Mouse (Mus musculus) ES-E14 (cell line): Measurements from ENCODE around the gene Ms4a1. TPM values are rescaled to one million over a fixed set of nuclear protein-coding genes. Genes with fewer than 3 reads are reported as not detected.

Source experiments
- DNase-seq: peaks from one replicate; pipeline ENCODE4 v3.0.0-alpha.2; 2013; ENCODE audit warnings: low read depth, low spot score
- H3K27ac ChIP-seq: 2 replicates; pipeline ENCODE4 v1.5.1; 2012; ENCODE audit warnings: low read depth, mild to moderate bottlenecking, low read length, moderate library complexity, mixed read lengths; ENCODE audit not compliant: poor library complexity, insufficient read depth, severe bottlenecking
- H3K36me3 ChIP-seq: 2 replicates; pipeline ENCODE4 v1.6.1; 2012; ENCODE audit warnings: mild to moderate bottlenecking, low read length, moderate library complexity, mixed read lengths; ENCODE audit not compliant: control insufficient read depth, poor library complexity, insufficient read depth, severe bottlenecking
- H3K4me1 ChIP-seq, 2 experiments: fragments of 150-350 bp in 1 of 2; sonication (generic) in 1 of 2; 2 replicates each; pipeline ENCODE4 v1.6.1; 2012; ENCODE audit warnings: low read length in 2 of 2, mild to moderate bottlenecking in 1 of 2, mixed read lengths in 1 of 2; ENCODE audit not compliant: control insufficient read depth in 2 of 2, insufficient read depth in 2 of 2, poor library complexity in 1 of 2
- H3K4me3 ChIP-seq, 2 experiments: fragments of 150-350 bp in 1 of 2; sonication (generic) in 1 of 2; 2 replicates each; pipeline ENCODE4 v1.5.1; 2012; ENCODE audit warnings: low read length in 2 of 2, low read depth in 1 of 2, mild to moderate bottlenecking in 1 of 2, mixed read lengths in 1 of 2; ENCODE audit not compliant: insufficient read depth in 1 of 2, poor library complexity in 1 of 2, severe bottlenecking in 1 of 2
- H3K9ac ChIP-seq: 2 replicates; pipeline ENCODE4 v1.6.1; 2012; ENCODE audit warnings: low read depth, mild to moderate bottlenecking, low read length, mixed read lengths; ENCODE audit not compliant: poor library complexity, insufficient read depth, severe bottlenecking
- H3K9me3 ChIP-seq: fragments of 150-350 bp; sonication (generic); 2 replicates; pipeline ENCODE4 v1.6.1; 2012; ENCODE audit warnings: low read depth, mild to moderate bottlenecking, low read length; ENCODE audit not compliant: control insufficient read depth, insufficient read depth
- CHD2 ChIP-seq: IDR thresholded peaks from 2 replicates; pipeline ENCODE4 v1.6.1; 2014; ENCODE audit warnings: mild to moderate bottlenecking, low read depth, low read length, inconsistent platforms
- HCFC1 ChIP-seq: IDR thresholded peaks from 2 replicates; pipeline ENCODE4 v1.6.1; 2012; ENCODE audit warnings: low read length, inconsistent platforms, borderline replicate concordance; ENCODE audit not compliant: insufficient read depth
- MAFK ChIP-seq: IDR thresholded peaks from 2 replicates; pipeline ENCODE4 v1.6.1; 2014; ENCODE audit warnings: mild to moderate bottlenecking, low read depth, low read length, inconsistent platforms; ENCODE audit not compliant: insufficient read depth
- ZC3H11A ChIP-seq: IDR thresholded peaks from 2 replicates; pipeline ENCODE4 v1.6.1; 2012; ENCODE audit warnings: low read depth, mild to moderate bottlenecking, inconsistent platforms, low read length, borderline replicate concordance
- ZNF384 ChIP-seq: IDR thresholded peaks from 2 replicates; pipeline ENCODE4 v1.6.1; 2012; ENCODE audit warnings: low read depth, low read length, inconsistent platforms
- in situ Hi-C, 2 experiments: fragments of 600-800 bp; cut with MboI; formaldehyde crosslinking; loops; one replicate each; pipeline ENCODE4 v1.15.1; 2025; ENCODE audit warnings: low sequenced_read_pairs in 2 of 2, inconsistent platforms in 1 of 2; ENCODE audit not compliant: unreplicated experiment in 2 of 2
- total RNA-seq: library from RNA; depleted of rRNA; stranded (reverse); fragments of 300-350 nt; gene quantifications from 2 replicates; pipeline ENCODE4 v1.2.3, GENCODE M21; 2012

The Ms4a1 gene
- total RNA-seq, 1 experiment: 0.62 TPM

DNA sequence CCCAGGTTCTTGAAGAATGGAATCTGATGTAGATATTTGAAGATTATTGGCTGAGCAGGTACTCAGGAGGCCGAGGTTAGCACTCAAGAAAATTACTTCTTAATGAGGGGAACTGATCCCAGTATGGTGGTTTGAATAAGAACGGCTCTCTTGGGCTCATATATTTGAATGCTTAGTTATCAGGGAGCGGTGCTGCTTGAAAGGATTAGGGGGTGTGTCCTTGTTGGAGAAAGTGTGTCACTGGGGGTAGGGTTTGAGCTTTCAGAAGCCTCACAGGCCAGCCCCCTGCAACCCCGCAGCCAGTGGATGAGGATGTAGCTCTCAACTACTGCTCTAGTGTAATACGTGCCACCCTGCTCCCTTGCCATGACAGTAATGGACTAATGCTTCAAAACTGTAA is 23.5 kb downstream of the Ms4a1 start:
- Histone ChIP-seq H3K27ac (no peak overlapping the region), H3K9me3 (no peaks in the 10 kb centered on the region), H3K9ac (no peak overlapping the region), H3K4me3 (no peak overlapping the region), H3K36me3 (no peaks in the 10 kb centered on the region), H3K4me1 (no peaks in the 10 kb centered on the region; a peak in 1 of 4 replicates)
- TF ChIP-seq HCFC1 (no peak), ZNF384 (no peak), CHD2 (no peak), ZC3H11A (no peak), MAFK (no peak)
- no peak for DNase-seq
- in situ Hi-C loops: no loop called here

- H3K4me1 ChIP-seq: no peaks in the 10 kb centered on the region
- H3K27ac ChIP-seq: no peak overlapping the region
- TF ChIP-seq ZNF384 (no peak), MAFK (no peak), HCFC1 (no peak), ZC3H11A (no peak), CHD2 (no peak)
- in situ Hi-C loops: no loop called here
- H3K9ac ChIP-seq: no peak overlapping the region
- H3K9me3 ChIP-seq: no peaks in the 10 kb centered on the region
- DNase-seq: no peak
- H3K4me3 ChIP-seq: no peak overlapping the region
- H3K36me3 ChIP-seq: no peaks in the 10 kb centered on the region
These were observed 30.2 kb downstream of the Ms4a1 start for GRCm38 (mm10) chr19:11235820-11236219.

- no peak for DNase-seq
- Histone ChIP-seq H3K4me3 (no peak overlapping the region), H3K9ac (no peak overlapping the region), H3K4me1 (no peaks in the 10 kb centered on the region), H3K9me3 (no peaks in the 10 kb centered on the region), H3K27ac (no peak overlapping the region), H3K36me3 (no peaks in the 10 kb centered on the region)
- no peak for TF ChIP-seq CHD2
- no peak for TF ChIP-seq HCFC1
- no peak for TF ChIP-seq ZNF384
- in situ Hi-C loops: no loop called here
These were observed 30.9 kb downstream of the Ms4a1 start for GRCm38 (mm10) chr19:11234921-11235735.

GRCm38 (mm10) chr19:11234244-11234643 is 31.8 kb downstream of the Ms4a1 start:
- TF ChIP-seq ZNF384 (no peak), MAFK (no peak), HCFC1 (no peak), CHD2 (no peak), ZC3H11A (no peak)
- DNase-seq: no peak
- in situ Hi-C loops: no loop called here

More at GRCm38 (mm10) chr19:11234244-11234643, 31.8 kb downstream of the Ms4a1 start:
- Histone ChIP-seq H3K9me3 (no peaks in the 10 kb centered on the region), H3K36me3 (no peaks in the 10 kb centered on the region), H3K27ac (no peak overlapping the region), H3K4me1 (no peaks in the 10 kb centered on the region), H3K9ac (no peak overlapping the region), H3K4me3 (no peak overlapping the region)
